Mouse (Mus musculus) cerebellum, adult 2 months (tissue): ENCODE results near the gene Pla2g7. TPM values are rescaled to one million over a fixed set of nuclear protein-coding genes. Genes with fewer than 3 reads are reported as not detected.

Source experiments
- DNase-seq, 2 experiments: peaks; one replicate each; pipeline ENCODE4 v3.0.0; 2021
- H3K27ac ChIP-seq: fragments of 200-500 bp; 2 replicates; pipeline ENCODE4 v1.5.1; 2012; ENCODE audit warnings: low read length, control low read depth, inconsistent platforms; ENCODE audit not compliant: insufficient read depth
- H3K27me3 ChIP-seq: fragments of 200-500 bp; 2 replicates; pipeline ENCODE4 v1.6.1; 2012; ENCODE audit warnings: inconsistent platforms, mild to moderate bottlenecking, low read length, moderate library complexity; ENCODE audit not compliant: control insufficient read depth, insufficient read depth
- H3K4me1 ChIP-seq: fragments of 200-500 bp; 2 replicates; pipeline ENCODE4 v1.6.1; 2011; ENCODE audit warnings: low read length; ENCODE audit not compliant: control insufficient read depth, insufficient read depth
- H3K4me3 ChIP-seq: fragments of 200-500 bp; replicated peaks from 2 replicates; pipeline ENCODE3; 2011; ENCODE audit warnings: mild to moderate bottlenecking, low read depth, low read length, control low read depth; ENCODE audit not compliant: insufficient read depth
- CTCF ChIP-seq: fragments of 200-500 bp; IDR thresholded peaks from 2 replicates; pipeline ENCODE4 v1.5.1; 2011; ENCODE audit warnings: low read depth, mild to moderate bottlenecking, control low read depth, low read length, moderate library complexity, borderline replicate concordance; ENCODE audit not compliant: insufficient read depth
- POLR2A ChIP-seq: fragments of 200-500 bp; IDR thresholded peaks from 2 replicates; pipeline ENCODE4 v1.6.1; 2011; ENCODE audit warnings: low read length, control low read depth, borderline replicate concordance; ENCODE audit not compliant: insufficient read depth
- WGBS: fragments of 180-500 bp; shearing (Covaris S2); methylation state at CpG from one replicate; pipeline ENCODE4 v1.1.7; 2018; 5-methylcytosine and 5-hydroxymethylcytosine counted together
- polyA plus RNA-seq: library from polyadenylated mRNA; depleted of rRNA; stranded (reverse); fragments of >200 nt; gene quantifications from 2 replicates; pipeline ENCODE4 v1.2.3, GENCODE M21; 2012

Pla2g7 gene
- polyA plus RNA-seq, 1 experiment, result 201 TPM

DNA sequence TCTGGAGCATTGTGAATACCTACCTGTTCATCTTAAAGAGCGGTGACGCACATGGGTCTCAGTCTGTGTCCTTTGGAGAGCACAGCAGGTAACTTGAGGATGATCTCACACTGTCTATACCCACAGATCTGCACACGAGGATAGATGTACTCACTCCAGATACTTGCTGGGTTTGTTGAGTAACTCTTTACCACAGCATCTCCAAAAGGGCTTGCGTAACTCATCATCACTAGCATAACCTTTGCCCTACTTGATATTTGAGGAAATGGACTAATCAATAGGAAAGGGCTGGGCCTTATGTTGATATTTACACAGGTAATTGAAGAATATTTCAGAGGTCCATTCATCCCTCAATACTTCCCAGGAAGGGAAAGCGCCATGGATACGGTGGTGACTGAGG, 21.9 kb downstream of the Pla2g7 start:
- no peak overlapping the region for H3K4me3 ChIP-seq
- no peak overlapping the region for H3K27ac ChIP-seq
- 92% methylated on average over 6 of the region's 6 CpGs for WGBS
- no peak for DNase-seq
- no peak for TF ChIP-seq POLR2A
- TF ChIP-seq CTCF, result no peak
- no peaks in the 10 kb centered on the region for H3K4me1 ChIP-seq
- H3K27me3 ChIP-seq, result no peaks in the 10 kb centered on the region

DNA sequence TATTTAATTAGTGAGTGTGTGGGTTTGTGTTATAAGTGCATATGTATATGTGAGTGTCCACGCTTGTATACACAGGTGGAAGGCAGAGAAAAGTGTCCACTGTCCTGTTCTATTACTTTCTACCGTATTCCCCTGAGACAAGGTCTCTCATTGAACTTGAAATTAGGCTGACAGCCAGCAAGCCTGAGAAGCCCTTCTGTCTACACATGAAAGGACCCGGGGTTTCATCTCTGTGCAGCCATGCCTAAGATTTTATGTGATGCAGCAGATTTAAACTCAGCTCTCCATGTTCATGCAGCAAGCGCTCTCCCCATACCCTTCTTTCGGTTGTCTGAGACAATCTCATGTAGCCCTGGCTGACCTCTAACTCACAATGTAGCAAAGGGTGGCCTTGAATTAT, 22.6 kb downstream of the Pla2g7 start:
- TF ChIP-seq POLR2A (no peak), CTCF (no peak)
- WGBS, result 33% methylated on average over 5 of the region's 5 CpGs
- DNase-seq, result no peak
- Histone ChIP-seq H3K27ac (no peak overlapping the region), H3K4me3 (no peak overlapping the region), H3K27me3 (no peaks in the 10 kb centered on the region), H3K4me1 (no peaks in the 10 kb centered on the region)

DNA sequence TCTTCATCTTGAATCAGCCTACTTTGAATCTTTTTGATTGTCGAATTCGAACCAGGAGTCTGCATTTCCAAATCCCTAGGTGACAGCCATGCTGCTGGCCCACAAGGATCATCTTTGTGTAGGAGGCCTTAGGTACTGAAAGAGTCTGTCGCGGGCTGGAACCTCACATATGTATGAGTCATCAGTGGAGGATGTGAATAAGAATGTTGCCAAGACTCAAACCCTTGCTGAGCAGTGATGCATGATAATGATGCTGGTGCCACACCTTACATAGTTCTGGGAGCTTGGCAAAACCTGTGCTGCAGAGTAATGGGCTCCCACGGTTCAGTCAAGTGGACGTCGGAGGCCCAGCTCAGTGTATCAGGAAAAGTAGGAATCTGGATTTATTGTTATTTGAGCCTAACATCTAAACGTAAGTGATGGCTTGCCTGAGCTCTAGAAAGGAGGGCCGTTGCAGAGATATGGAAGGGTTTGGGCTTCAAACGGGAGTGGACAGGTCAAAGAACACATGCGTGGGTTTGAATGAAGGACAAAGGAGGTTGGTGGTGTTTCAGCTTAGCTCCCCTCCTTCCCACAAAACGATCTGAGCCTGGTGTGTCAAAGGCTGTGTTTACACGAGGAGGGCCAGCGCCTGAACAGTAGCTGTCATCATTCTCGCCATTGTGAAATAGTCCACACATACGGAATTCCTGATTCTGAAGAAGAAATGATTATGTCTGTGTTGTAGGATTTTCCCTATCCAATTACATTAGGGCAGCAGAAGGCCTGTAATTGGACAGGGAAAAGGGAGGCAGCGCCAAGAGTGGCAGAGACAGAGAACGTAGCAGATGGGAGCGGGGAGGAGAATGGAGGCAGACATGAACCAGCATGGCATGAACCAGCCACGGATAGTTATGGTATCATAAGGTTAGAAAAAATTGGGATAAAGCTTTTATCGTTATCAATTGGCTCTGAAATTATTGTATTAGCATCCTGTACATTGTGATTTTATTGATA, 24.7 kb downstream of the Pla2g7 start:
- H3K4me1 ChIP-seq, result no peaks in the 10 kb centered on the region
- DNase-seq, result no peak
- no peak overlapping the region for H3K27ac ChIP-seq
- no peaks in the 10 kb centered on the region for H3K27me3 ChIP-seq
- H3K4me3 ChIP-seq, result no peak overlapping the region
- no peak for TF ChIP-seq CTCF
- TF ChIP-seq POLR2A, result no peak
- WGBS, result 64% methylated on average over 21 of the region's 21 CpGs

DNA sequence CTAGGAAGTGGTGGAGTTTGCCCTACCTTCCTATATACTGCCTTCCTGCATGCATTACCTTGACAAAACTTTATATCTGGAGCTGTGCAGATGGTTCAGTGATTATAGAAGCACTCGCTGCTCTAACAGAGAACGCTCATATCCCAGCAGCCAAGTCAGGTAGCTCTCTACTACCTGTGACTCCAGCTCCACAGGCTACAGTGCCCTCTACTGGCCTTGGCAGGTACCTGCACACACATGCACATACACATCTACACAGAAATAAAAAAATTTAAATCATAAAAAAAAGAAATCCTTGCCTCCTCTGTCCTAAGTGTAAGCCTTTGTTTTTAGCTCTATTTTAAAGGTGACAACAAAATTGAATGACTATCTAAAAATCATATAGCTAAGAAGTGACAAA, 29.8 kb downstream of the Pla2g7 start:
- Histone ChIP-seq H3K27ac (no peak overlapping the region), H3K4me1 (no peaks in the 10 kb centered on the region), H3K4me3 (no peak overlapping the region), H3K27me3 (no peaks in the 10 kb centered on the region)
- WGBS, result 99% methylated on average over 2 of the region's 2 CpGs
- DNase-seq, result no peak
- TF ChIP-seq CTCF (no peak), POLR2A (no peak)

DNA sequence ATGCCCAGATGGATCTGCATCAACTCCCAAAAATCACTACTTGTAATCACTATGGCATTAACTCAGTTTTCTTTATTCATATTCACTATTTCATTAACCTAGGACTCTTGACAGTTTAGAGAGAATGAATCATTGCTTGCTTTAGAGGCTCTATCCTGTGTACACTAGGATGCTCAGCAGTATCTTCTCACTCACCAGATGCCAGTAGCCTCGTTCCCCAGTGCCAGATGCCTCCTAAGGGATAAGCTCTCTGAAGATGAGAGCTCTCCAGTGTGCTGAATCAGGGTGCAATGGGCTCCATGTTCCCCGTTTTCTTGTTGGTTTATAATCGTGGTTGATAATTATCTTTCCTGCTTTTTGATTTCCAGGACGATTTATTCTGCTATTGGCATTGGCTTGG, 30.8 kb downstream of the Pla2g7 start:
- WGBS, result 62% methylated on average over 4 of the region's 4 CpGs
- TF ChIP-seq CTCF, result no peak
- no peak for TF ChIP-seq POLR2A
- no peak for DNase-seq
- H3K4me3 ChIP-seq, result no peak overlapping the region
- H3K27me3 ChIP-seq, result no peaks in the 10 kb centered on the region
- H3K4me1 ChIP-seq, result no peaks in the 10 kb centered on the region
- H3K27ac ChIP-seq, result no peak overlapping the region

DNA sequence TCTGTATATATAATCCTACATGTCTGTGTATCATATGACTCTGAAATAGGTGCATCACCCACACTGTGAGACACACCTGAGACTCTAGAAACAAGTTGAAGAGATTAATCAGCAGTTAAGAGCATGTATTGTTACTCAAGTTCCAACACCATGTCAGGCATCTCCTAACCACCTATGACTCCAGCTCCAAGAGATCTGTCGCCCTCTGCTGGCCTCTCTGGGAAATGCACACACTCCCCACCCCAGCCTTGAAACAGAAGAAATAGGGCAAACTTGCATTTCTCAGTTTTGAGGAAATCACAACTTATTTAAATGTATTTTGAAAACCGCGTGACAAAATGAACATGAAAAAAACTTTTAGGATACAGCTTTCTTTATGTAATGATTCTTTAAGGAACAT, 38.8 kb downstream of the Pla2g7 start:
- no peak overlapping the region for H3K27ac ChIP-seq
- peak; percentile 20 to 45 for DNase-seq
- TF ChIP-seq POLR2A, result no peak
- TF ChIP-seq CTCF, result peak; percentile 71
- no peak overlapping the region for H3K4me3 ChIP-seq
- H3K4me1 ChIP-seq, result no peaks in the 10 kb centered on the region
- no peaks in the 10 kb centered on the region for H3K27me3 ChIP-seq
- 17% methylated on average over 3 of the region's 3 CpGs for WGBS

DNA sequence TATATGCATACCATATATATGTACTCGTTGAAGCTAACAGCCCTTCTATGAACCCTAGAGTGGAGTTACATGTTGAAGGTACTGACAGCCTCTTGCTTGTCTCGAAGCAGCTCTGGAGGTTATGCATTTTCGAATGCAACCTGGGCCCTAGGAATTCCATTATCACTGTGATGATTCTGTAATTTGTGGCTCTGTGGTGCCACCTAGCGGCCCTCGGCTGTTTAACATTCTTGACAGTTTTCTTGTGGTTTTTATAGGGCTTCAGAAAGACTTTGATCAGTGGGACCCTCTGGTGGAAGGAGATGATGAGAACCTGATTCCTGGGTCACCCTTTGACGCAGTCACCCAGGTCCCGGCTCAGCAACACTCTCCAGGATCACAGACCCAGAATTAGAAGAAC, 43.7 kb downstream of the Pla2g7 start:
- no peaks in the 10 kb centered on the region for H3K27me3 ChIP-seq
- H3K4me1 ChIP-seq, result no peaks in the 10 kb centered on the region
- H3K27ac ChIP-seq, result no peak overlapping the region
- no peak for TF ChIP-seq POLR2A
- TF ChIP-seq CTCF, result peak; percentile 78
- H3K4me3 ChIP-seq, result no peak overlapping the region
- DNase-seq, result peak; percentile 24 to 51
- 18% methylated on average over 7 of the region's 7 CpGs for WGBS

DNA sequence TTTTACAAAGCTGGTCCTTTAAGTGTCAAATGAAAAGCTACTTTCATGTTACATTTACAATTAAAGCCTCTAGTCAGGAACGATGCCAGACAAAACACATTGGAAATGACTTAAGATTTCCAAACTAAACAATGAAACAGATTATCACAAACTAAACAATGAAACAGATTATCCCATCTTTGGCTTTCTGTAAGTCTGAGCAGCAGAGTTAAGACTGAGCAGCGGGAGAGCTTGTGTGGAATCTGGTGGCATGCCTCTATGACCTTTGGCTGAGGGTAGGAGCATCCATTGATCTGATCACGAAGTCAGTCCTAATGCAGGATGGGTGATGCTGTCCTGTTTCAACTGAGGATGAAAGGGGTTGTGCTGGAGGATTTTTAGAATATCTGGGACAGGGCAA, 44.3 kb downstream of the Pla2g7 start:
- WGBS, result 77% methylated on average over 3 of the region's 3 CpGs
- Histone ChIP-seq H3K27ac (no peak overlapping the region), H3K4me3 (no peak overlapping the region), H3K4me1 (no peaks in the 10 kb centered on the region), H3K27me3 (no peaks in the 10 kb centered on the region)
- TF ChIP-seq POLR2A (no peak), CTCF (no peak)
- DNase-seq, result no peak
